Mouse (Mus musculus): ENCODE results near the gene Msh2.

Msh2 gene

GRCm38 (mm10) chr17:87698996-87699765 lies 27.1 kb downstream of the Msh2 start:
- no peak for DNase-seq (ENCODE audit: low spot score in 2 of 2)

GRCm38 (mm10) chr17:87700101-87700500 lies 28.0 kb downstream of the Msh2 start:
- DNase-seq (ENCODE audit: low spot score in 2 of 2) = no peak

GRCm38 (mm10) chr17:87724727-87725126 lies 52.6 kb downstream of the Msh2 start:
- no peak for DNase-seq (ENCODE audit: low spot score in 2 of 2)

- no peak for DNase-seq (ENCODE audit: low spot score in 2 of 2)
These were observed 54.6 kb downstream of the Msh2 start for GRCm38 (mm10) chr17:87726489-87727356.

- DNase-seq (ENCODE audit: low spot score in 2 of 2) = no peak
These were observed 59.8 kb downstream of the Msh2 start for GRCm38 (mm10) chr17:87731962-87732361.

GRCm38 (mm10) chr17:87734471-87734870 lies 62.3 kb downstream of the Msh2 start:
- no peak for DNase-seq (ENCODE audit: low spot score in 2 of 2)

- no peak for DNase-seq (ENCODE audit: low spot score in 2 of 2)
These were observed 65.0 kb downstream of the Msh2 start for GRCm38 (mm10) chr17:87737144-87737543.

- no peak for DNase-seq (ENCODE audit: low spot score in 2 of 2)
These were observed 67.7 kb downstream of the Msh2 start for GRCm38 (mm10) chr17:87739835-87740234.

- DNase-seq (ENCODE audit: low spot score in 2 of 2) = peak in 1 of 2 experiments; percentile 40
These were observed 73.1 kb downstream of the Msh2 start for GRCm38 (mm10) chr17:87744985-87745925.

GRCm38 (mm10) chr17:87745926-87746888 lies 74.1 kb downstream of the Msh2 start:
- DNase-seq (ENCODE audit: low spot score in 2 of 2) = peak; percentile 40 to 62

- DNase-seq (ENCODE audit: low spot score in 2 of 2) = no peak
These were observed 88.2 kb downstream of the Msh2 start for GRCm38 (mm10) chr17:87760315-87760714.

GRCm38 (mm10) chr17:87763146-87763545 lies 91.0 kb downstream of the Msh2 start:
- no peak for DNase-seq (ENCODE audit: low spot score in 2 of 2)

- DNase-seq (ENCODE audit: low spot score in 2 of 2) = no peak
These were observed 92.9 kb downstream of the Msh2 start for GRCm38 (mm10) chr17:87765031-87765430.

GRCm38 (mm10) chr17:87766888-87767287 lies 94.8 kb downstream of the Msh2 start:
- DNase-seq (ENCODE audit: low spot score in 2 of 2) = no peak

GRCm38 (mm10) chr17:87770766-87771165 lies 98.6 kb downstream of the Msh2 start:
- peak in 1 of 2 experiments; percentile 46 for DNase-seq (ENCODE audit: low spot score in 2 of 2)

GRCm38 (mm10) chr17:87773175-87773574 lies 101.0 kb downstream of the Msh2 start:
- no peak for DNase-seq (ENCODE audit: low spot score in 2 of 2)

Data from cerebellum, postnatal 4 days (tissue).